Mouse (Mus musculus) small intestine, adult 2 months (tissue): ENCODE data around the gene E2f3. TPM values are rescaled to one million over a fixed set of nuclear protein-coding genes. Genes with fewer than 3 reads are reported as not detected.

Experiments
- H3K27ac ChIP-seq: fragments of 200-500 bp; 2 replicates; pipeline ENCODE4 v1.5.1; 2012; ENCODE audit warnings: low read depth, low read length, control low read depth, inconsistent platforms; ENCODE audit not compliant: insufficient read depth
- H3K27me3 ChIP-seq: fragments of 200-500 bp; 2 replicates; pipeline ENCODE4 v1.6.1; 2012; ENCODE audit warnings: mild to moderate bottlenecking, moderate library complexity, low read length, inconsistent platforms; ENCODE audit not compliant: control insufficient read depth, insufficient read depth
- H3K36me3 ChIP-seq: fragments of 200-500 bp; 2 replicates; pipeline ENCODE4 v1.6.1; 2012; ENCODE audit warnings: mild to moderate bottlenecking, low read length, control low read depth, inconsistent platforms; ENCODE audit not compliant: control insufficient read depth, insufficient read depth
- H3K4me1 ChIP-seq: fragments of 200-500 bp; 2 replicates; pipeline ENCODE4 v1.6.1; 2012; ENCODE audit warnings: low read length, inconsistent platforms, mixed read lengths; ENCODE audit not compliant: control insufficient read depth, insufficient read depth, insufficient read length
- H3K4me3 ChIP-seq: fragments of 200-500 bp; 2 replicates; pipeline ENCODE4 v1.5.1; 2012; ENCODE audit warnings: low read depth, mild to moderate bottlenecking, control low read depth, inconsistent platforms, low read length, moderate library complexity
- CTCF ChIP-seq: fragments of 200-500 bp; IDR thresholded peaks from 2 replicates; pipeline ENCODE4 v1.5.1; 2012; ENCODE audit warnings: low read depth, mild to moderate bottlenecking, control low read depth, inconsistent platforms, low read length, moderate library complexity, mixed read lengths; ENCODE audit not compliant: insufficient replicate concordance, insufficient read length; ENCODE audit errors: extremely low read depth
- POLR2A ChIP-seq: fragments of 200-500 bp; IDR thresholded peaks from 2 replicates; pipeline ENCODE4 v1.6.1; 2012; ENCODE audit warnings: low read depth, mild to moderate bottlenecking, control low read depth, inconsistent platforms, low read length, moderate library complexity
- WGBS: fragments of 180-500 bp; shearing (Covaris S2); methylation state at CpG from one replicate; pipeline ENCODE4 v1.1.7; 2018; 5-methylcytosine and 5-hydroxymethylcytosine counted together
- polyA plus RNA-seq: library from polyadenylated mRNA; depleted of rRNA; stranded (reverse); fragments of >200 nt; gene quantifications from 2 replicates; pipeline ENCODE4 v1.2.3, GENCODE M21; 2012

E2f3 gene
- polyA plus RNA-seq, 1 experiment: 3.4 TPM

GRCm38 (mm10) chr13:29966966-29967365 lies 18.9 kb downstream of the E2f3 start:
- Histone ChIP-seq H3K4me3 (no peak overlapping the region), H3K27me3 (no peaks in the 10 kb centered on the region), H3K27ac (no peak overlapping the region), H3K4me1 (peaks cover 11% of the 10 kb centered on the region), H3K36me3 (no peaks in the 10 kb centered on the region)
- TF ChIP-seq POLR2A (no peak), CTCF (no peak)
- 93% methylated on average over 8 of the region's 8 CpGs for WGBS

GRCm38 (mm10) chr13:29964087-29964486 lies 21.8 kb downstream of the E2f3 start:
- WGBS: 82% methylated on average over 6 of the region's 6 CpGs
- no peaks in the 10 kb centered on the region for H3K27me3 ChIP-seq
- TF ChIP-seq POLR2A: no peak
- TF ChIP-seq CTCF: no peak
- H3K36me3 ChIP-seq: no peaks in the 10 kb centered on the region
- H3K4me3 ChIP-seq: no peak overlapping the region
- peaks cover 11% of the 10 kb centered on the region for H3K4me1 ChIP-seq
- H3K27ac ChIP-seq: no peak overlapping the region

- Histone ChIP-seq H3K4me3 (no peak overlapping the region), H3K36me3 (no peaks in the 10 kb centered on the region), H3K4me1 (peaks cover 11% of the 10 kb centered on the region), H3K27me3 (no peaks in the 10 kb centered on the region), H3K27ac (no peak overlapping the region)
- TF ChIP-seq CTCF (no peak), POLR2A (no peak)
- WGBS: 89% methylated on average over 6 of the region's 6 CpGs
These were observed 25.4 kb downstream of the E2f3 start for GRCm38 (mm10) chr13:29960416-29960815.

GRCm38 (mm10) chr13:29957731-29958254 lies 28.1 kb downstream of the E2f3 start:
- Histone ChIP-seq H3K27me3 (no peaks in the 10 kb centered on the region), H3K27ac (no peak overlapping the region), H3K36me3 (no peaks in the 10 kb centered on the region; the same call in 1 of the 2 replicates), H3K4me3 (no peak overlapping the region), H3K4me1 (peaks cover 5% of the 10 kb centered on the region)
- no peak for TF ChIP-seq CTCF
- no peak for TF ChIP-seq POLR2A
- 72% methylated on average over 9 of the region's 9 CpGs for WGBS

GRCm38 (mm10) chr13:29956821-29957421 lies 28.9 kb downstream of the E2f3 start:
- TF ChIP-seq CTCF (no peak), POLR2A (no peak)
- no peak overlapping the region for H3K4me3 ChIP-seq
- H3K36me3 ChIP-seq: no peaks in the 10 kb centered on the region; the same call in 1 of the 2 replicates
- no peaks in the 10 kb centered on the region; the same call in 1 of the 2 replicates for H3K4me1 ChIP-seq
- no peak overlapping the region for H3K27ac ChIP-seq
- 74% methylated on average over 12 of the region's 12 CpGs for WGBS
- no peaks in the 10 kb centered on the region for H3K27me3 ChIP-seq

- Histone ChIP-seq H3K27me3 (no peaks in the 10 kb centered on the region), H3K27ac (no peak overlapping the region), H3K36me3 (no peaks in the 10 kb centered on the region; the same call in 1 of the 2 replicates), H3K4me1 (no peaks in the 10 kb centered on the region; the same call in 1 of the 2 replicates), H3K4me3 (no peak overlapping the region)
- TF ChIP-seq POLR2A (no peak), CTCF (no peak)
- WGBS: 89% methylated on average over 11 of the region's 11 CpGs
These were observed 30.6 kb downstream of the E2f3 start for GRCm38 (mm10) chr13:29955296-29955695.

GRCm38 (mm10) chr13:29954741-29955140 lies 31.1 kb downstream of the E2f3 start:
- 94% methylated on average over 10 of the region's 10 CpGs for WGBS
- no peak overlapping the region for H3K4me3 ChIP-seq
- TF ChIP-seq POLR2A: no peak
- TF ChIP-seq CTCF: no peak
- no peak overlapping the region for H3K27ac ChIP-seq
- no peaks in the 10 kb centered on the region for H3K27me3 ChIP-seq
- H3K36me3 ChIP-seq: peaks cover 3% of the 10 kb centered on the region; the same call in 1 of the 2 replicates
- H3K4me1 ChIP-seq: no peaks in the 10 kb centered on the region; the same call in 1 of the 2 replicates

GRCm38 (mm10) chr13:29953417-29954045 lies 32.3 kb downstream of the E2f3 start:
- no peak overlapping the region for H3K27ac ChIP-seq
- no peaks in the 10 kb centered on the region; the same call in 1 of the 2 replicates for H3K4me1 ChIP-seq
- H3K27me3 ChIP-seq: no peaks in the 10 kb centered on the region
- 97% methylated on average over 4 of the region's 4 CpGs for WGBS
- peaks cover 3% of the 10 kb centered on the region; the same call in 1 of the 2 replicates for H3K36me3 ChIP-seq
- no peak overlapping the region for H3K4me3 ChIP-seq
- no peak for TF ChIP-seq POLR2A
- peak; percentile 30; the same call in 1 of the 2 replicates for TF ChIP-seq CTCF
